Mouse (Mus musculus): ENCODE measurements around the gene Cdh11. TPM values are rescaled to one million over a fixed set of nuclear protein-coding genes. Genes with fewer than 3 reads are reported as not detected.
"Not testable (repeated sequence)": the region's sequence is repeated elsewhere in the genome, so short reads cannot be mapped to it uniquely, and the experiment has no call there.

Cdh11 gene
- total RNA-seq, 2 experiments from 2014 or later = 11.4 to 13.3 TPM

GRCm38 (mm10) chr8:102725496-102725895 lies 59.9 kb downstream of the Cdh11 start:
- DNase-seq (ENCODE audit: low spot score in 2 of 2) = no peak

DNA sequence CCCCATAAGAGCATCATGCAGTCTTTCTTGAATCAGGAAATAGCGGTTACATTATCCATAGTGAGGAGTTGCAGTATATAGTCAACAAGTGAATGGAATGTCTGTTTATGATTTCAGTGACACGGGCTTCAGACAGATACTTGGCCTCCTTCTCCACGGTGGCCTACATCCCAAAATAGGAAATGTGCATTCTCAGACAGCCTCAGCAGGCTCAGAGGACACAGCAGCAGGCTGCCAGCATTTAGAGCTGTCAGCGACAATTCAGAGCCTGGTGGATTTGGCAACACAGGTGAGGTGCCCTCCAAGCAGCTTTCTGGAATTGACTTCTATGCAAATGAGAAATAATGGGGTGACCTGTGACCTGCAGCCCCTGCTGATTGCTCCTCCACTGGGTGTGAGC lies 69.5 kb downstream of the Cdh11 start:
- DNase-seq (ENCODE audit: low spot score in 2 of 2) = no peak

DNA sequence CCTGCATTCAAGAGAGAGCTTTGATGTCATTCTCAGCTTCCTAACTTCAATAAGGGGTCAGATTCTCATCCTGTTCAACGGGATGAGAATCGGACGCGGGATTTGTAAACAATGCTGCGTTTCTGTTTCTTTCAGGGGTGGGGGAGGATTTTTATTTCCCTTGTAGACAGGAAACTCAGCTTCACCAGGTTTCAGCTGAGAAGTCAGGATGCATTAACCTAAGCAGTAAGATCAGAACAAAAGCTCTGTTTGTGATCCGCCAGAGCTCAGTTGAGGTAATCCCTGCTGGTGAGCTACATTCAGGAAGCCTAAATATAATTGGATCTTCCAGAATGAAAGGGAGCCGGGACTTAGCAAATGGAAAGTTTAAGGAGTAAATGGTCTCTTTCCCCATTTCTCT lies 78.1 kb downstream of the Cdh11 start:
- no peak for DNase-seq (ENCODE audit: low spot score in 2 of 2)

- DNase-seq (ENCODE audit: low spot score in 2 of 2) = no peak
These were observed 80.0 kb downstream of the Cdh11 start for GRCm38 (mm10) chr8:102705376-102705905.

DNA sequence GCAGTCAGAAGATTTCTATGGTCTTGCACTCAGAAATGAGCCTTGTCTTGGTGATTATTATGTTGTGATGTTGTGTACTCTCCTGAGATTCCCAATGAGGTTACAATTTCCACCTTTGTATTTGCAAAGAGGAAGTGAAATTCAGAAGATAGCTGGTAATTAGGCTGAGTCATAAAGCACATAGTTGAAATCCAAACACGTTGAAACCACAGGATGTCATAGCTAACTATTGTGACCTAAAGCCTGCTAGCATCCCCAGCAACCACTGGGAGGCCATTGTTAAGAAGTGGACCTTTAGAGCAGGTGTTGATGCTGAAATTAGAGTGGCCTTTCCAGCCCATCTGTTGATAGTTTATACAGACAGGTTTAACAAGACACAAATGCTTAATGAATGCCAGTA lies 85.2 kb downstream of the Cdh11 start:
- no peak for DNase-seq (ENCODE audit: low spot score in 2 of 2)

DNA sequence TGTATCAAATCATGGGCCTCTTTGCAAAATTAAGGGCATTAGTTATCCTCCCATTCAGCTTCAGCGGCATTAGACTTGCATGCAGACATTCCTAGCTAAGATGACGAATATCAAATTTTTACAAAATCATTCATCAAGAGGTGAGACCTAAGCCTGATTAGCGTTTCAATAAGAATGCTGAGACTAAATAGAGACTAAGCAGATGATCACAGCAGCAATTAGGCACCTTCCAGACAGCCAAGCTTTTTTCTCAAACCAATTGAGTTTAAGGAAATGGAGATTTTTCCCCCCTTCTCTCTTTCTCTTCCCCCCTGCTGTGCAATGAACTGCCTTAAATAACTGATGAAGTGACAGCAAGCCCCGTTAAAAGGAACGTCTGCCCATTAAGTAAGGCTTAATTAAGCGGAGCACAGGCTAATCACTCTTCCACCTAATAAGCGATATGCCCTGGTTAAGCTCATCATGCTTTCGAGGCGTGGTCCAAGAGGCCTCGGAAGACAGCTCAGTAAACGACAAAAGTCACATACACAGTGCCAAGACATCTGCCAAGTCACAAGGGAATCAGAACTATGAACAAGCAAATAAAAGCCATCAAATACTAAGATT lies 87.1 kb downstream of the Cdh11 start:
- no peak for DNase-seq (ENCODE audit: low spot score in 2 of 2)

- DNase-seq (ENCODE audit: low spot score in 2 of 2) = no peak
These were observed 92.0 kb downstream of the Cdh11 start for GRCm38 (mm10) chr8:102693465-102693864.

DNA sequence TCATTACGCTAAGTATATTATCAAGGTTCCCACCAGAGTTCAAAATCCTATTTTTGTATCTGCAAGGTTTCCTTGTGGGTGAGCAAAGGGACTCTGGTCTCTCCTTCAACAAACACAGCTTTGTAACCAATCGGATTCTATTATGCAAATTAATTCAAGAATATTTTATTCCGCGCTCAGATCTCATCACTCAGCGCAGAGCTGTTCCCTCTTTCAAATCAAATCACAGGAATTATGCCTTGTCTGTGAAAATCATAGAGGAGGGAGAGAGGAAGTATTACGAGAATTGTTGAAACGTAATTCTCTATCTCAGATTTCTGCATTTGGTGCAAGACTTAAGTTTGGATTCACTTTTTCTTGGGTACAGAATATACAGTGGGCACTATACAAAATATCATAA lies 100.0 kb downstream of the Cdh11 start:
- DNase-seq (ENCODE audit: low spot score in 2 of 2) = not testable (repeated sequence)

DNA sequence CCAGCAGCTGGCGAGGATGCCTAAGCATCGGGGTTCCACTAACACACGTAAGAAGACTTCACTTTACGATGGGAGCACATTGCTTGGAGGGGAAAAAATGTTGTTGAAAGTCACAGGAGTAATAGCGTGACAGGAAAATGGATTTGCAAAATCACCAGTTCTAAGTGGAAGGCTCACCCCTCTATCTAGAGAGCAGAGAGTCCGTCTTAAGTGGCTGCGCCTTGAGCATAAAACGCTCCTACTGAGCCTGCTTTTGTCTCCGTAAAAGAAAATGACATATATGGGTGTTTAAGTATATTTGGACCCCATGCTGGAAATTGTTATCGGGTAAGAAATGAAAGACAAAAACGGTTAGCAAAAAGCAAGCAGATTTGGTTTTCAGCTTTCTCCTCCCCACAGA lies 100.4 kb downstream of the Cdh11 start:
- DNase-seq (ENCODE audit: low spot score in 2 of 2) = no peak

DNA sequence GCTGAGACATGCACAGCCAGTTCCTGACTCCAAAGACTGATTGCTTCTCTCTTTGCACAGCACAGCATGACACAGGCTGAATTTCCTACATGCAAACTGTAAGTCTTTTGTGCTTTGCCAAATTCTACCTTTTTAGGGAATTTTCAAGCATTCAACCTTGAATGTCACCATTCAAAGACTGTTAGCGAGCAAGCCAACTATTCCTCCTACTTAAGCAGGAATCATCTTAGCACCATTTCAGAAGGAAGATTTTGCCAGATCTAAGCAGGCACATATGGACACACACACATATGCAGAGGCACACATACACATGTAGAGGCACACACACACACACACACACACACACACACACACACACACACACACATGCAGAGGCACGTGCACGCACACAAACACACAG lies 108.3 kb downstream of the Cdh11 start:
- DNase-seq (ENCODE audit: low spot score in 2 of 2) = no peak

DNA sequence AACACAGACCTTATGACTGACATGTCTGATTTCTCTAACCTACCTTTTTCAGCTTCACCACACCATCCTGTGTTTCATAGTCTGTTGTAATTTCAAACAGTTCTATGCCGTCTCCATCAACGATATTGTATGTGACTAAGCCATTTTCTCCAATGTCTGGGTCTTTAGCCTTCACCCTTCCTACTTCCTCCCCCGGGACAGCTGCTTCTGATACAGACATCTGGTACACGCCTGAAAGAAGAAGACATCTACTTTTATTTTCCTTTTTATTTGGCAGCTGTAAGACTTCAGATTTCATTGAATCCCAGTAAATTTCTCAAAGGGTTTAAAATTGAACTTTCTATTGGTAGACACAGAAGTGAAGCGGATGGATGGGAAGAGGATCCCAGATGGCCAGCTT lies 120.9 kb downstream of the Cdh11 start:
- DNase-seq (ENCODE audit: low spot score in 2 of 2) = not testable (repeated sequence)

- DNase-seq (ENCODE audit: low spot score in 2 of 2) = no peak
These were observed 128.9 kb downstream of the Cdh11 start for GRCm38 (mm10) chr8:102656529-102656928.

DNA sequence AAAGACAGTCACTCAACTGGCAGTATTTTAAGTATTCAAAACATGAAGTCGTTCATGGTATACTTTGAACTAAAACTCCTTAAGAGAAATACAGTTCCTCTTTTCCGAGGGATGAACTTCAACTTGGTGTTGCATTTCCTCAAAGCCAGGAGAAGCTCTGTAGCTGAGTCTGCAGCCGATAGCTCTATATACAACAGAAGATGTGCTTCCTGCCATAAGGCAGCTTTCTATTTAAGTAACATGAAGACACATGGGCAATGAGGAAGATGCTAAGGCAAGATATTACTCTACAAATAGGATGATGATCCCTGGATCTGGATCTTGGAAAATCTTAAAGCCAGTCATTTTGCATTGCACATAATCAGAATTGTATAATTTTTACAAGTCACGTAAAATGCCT lies 133.5 kb downstream of the Cdh11 start:
- DNase-seq (ENCODE audit: low spot score in 2 of 2) = no peak

DNA sequence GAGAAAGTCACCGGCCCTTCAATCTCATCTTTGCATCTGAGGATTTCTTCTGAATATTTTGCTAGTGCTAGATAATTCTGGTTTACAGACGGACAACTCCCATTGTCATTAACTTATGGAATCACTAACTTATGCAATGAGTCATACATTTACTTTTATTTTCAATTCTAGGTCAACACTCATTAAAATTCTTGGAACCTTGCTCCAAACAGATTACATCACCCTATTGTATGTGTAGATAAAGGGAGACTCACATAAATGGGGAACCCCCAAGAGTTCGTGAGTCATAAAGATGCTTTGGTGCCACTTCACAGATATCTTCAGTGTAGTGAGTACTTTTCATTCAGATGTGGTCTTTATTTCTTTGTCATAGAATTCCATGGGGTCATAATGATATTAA lies 158.3 kb downstream of the Cdh11 start:
- no peak for DNase-seq (ENCODE audit: low spot score in 2 of 2)

DNA sequence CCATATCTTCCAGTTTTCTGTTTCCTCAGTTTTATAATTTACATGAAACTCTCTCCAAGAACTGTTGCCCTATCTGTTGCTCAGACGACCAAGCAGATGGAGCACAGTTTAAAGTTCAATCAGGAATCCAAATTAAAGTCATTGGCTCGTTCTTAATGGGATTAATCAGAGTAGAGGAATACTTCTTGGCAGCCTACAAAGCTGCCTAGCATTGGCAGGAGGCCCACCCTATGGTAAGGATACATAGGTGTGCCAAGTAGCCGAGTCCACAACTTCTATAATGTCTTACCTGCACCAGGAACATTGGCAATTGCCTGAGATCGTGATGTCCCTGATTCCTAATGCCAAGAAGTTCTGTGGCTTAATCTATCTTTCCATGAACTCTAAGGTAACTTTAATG lies 173.3 kb downstream of the Cdh11 start:
- no peak for DNase-seq (ENCODE audit: low spot score in 2 of 2)

- no peak for DNase-seq (ENCODE audit: low spot score in 2 of 2)
These were observed 184.1 kb downstream of the Cdh11 start for GRCm38 (mm10) chr8:102601327-102601726.

GRCm38 (mm10) chr8:102596523-102596922 lies 188.9 kb downstream of the Cdh11 start:
- peak; percentile 30 to 39 for DNase-seq (ENCODE audit: low spot score in 2 of 2)

DNA sequence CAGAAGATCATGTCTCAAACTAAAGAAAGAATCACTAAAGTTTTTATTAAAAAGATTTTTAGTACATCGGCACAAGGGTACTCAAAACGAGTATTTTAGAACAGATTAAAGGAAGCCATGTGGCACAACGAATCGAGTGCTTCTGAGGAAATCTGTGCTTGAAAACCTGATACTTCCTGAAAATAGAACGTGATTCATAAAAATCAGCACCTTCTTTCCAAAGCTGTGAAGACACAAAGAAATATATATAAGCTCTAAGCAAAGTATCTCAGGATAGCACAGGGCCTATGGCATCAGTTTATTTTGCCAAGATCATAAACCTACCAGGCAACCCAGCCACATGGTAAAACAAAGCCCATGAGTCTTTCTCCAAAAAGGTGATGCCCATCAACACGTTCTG lies 191.5 kb downstream of the Cdh11 start:
- DNase-seq (ENCODE audit: low spot score in 2 of 2) = no peak

Small RNA genes lying within 50 kb of the gene (microRNA-seq; reads per million reads assigned to microRNA genes)
- 0 reads per million in 2 experiments for gene Gm26301 (ENCODE audit: borderline number of aligned reads in 2 of 2)

All from adrenal gland, adult 18-20 months (tissue).